Mouse (Mus musculus): ENCODE measurements around the gene Klrg2.
"Not testable (repeated sequence)": the region's sequence is repeated elsewhere in the genome, so short reads cannot be mapped to it uniquely, and the experiment has no call there.

The Klrg2 gene

GRCm38 (mm10) chr6:38636852-38637618 is at the start of gene Klrg2:
Gene Klrg2 (minus strand): TSS chr6:38637242.
- H3K27me3 ChIP-seq (ENCODE audit: control insufficient read depth, insufficient read depth, low read length, poor library complexity, severe bottlenecking) = no peaks in the 10 kb centered on the region; the same call in 1 of the 2 replicates
- DNase-seq (ENCODE audit: low read depth, low spot score) = peak; percentile 31
- no peaks in the 10 kb centered on the region for H3K36me3 ChIP-seq (ENCODE audit: control insufficient read depth, insufficient read depth, low read length, poor library complexity, severe bottlenecking)

- no peak for DNase-seq (ENCODE audit: low read depth, low spot score)
Measured at GRCm38 (mm10) chr6:38682532-38682931, 45.5 kb upstream of the Klrg2 start.

GRCm38 (mm10) chr6:38677629-38678028 is 40.6 kb upstream of the Klrg2 start:
- no peak for DNase-seq (ENCODE audit: low read depth, low spot score)
- Histone ChIP-seq H3K27me3 (ENCODE audit: control insufficient read depth, insufficient read depth, low read length, poor library complexity, severe bottlenecking) (no peaks in the 10 kb centered on the region), H3K36me3 (ENCODE audit: control insufficient read depth, insufficient read depth, low read length, poor library complexity, severe bottlenecking) (no peaks in the 10 kb centered on the region)

More at GRCm38 (mm10) chr6:38682532-38682931, 45.5 kb upstream of the Klrg2 start:
- Histone ChIP-seq H3K36me3 (ENCODE audit: control insufficient read depth, insufficient read depth, low read length, poor library complexity, severe bottlenecking) (no peaks in the 10 kb centered on the region), H3K27me3 (ENCODE audit: control insufficient read depth, insufficient read depth, low read length, poor library complexity, severe bottlenecking) (no peaks in the 10 kb centered on the region)

- DNase-seq (ENCODE audit: low read depth, low spot score) = no peak
- Histone ChIP-seq H3K27me3 (ENCODE audit: control insufficient read depth, insufficient read depth, low read length, poor library complexity, severe bottlenecking) (no peaks in the 10 kb centered on the region), H3K36me3 (ENCODE audit: control insufficient read depth, insufficient read depth, low read length, poor library complexity, severe bottlenecking) (no peaks in the 10 kb centered on the region)
Measured at GRCm38 (mm10) chr6:38676723-38677122, 39.7 kb upstream of the Klrg2 start.

GRCm38 (mm10) chr6:38676217-38676616 is 39.2 kb upstream of the Klrg2 start:
- H3K27me3 ChIP-seq (ENCODE audit: control insufficient read depth, insufficient read depth, low read length, poor library complexity, severe bottlenecking) = no peaks in the 10 kb centered on the region
- DNase-seq (ENCODE audit: low read depth, low spot score) = no peak
- H3K36me3 ChIP-seq (ENCODE audit: control insufficient read depth, insufficient read depth, low read length, poor library complexity, severe bottlenecking) = no peaks in the 10 kb centered on the region

- Histone ChIP-seq H3K27me3 (ENCODE audit: control insufficient read depth, insufficient read depth, low read length, poor library complexity, severe bottlenecking) (no peaks in the 10 kb centered on the region), H3K36me3 (ENCODE audit: control insufficient read depth, insufficient read depth, low read length, poor library complexity, severe bottlenecking) (no peaks in the 10 kb centered on the region)
- DNase-seq (ENCODE audit: low read depth, low spot score) = no peak
Measured at GRCm38 (mm10) chr6:38672011-38672410, 35.0 kb upstream of the Klrg2 start.

- no peaks in the 10 kb centered on the region for H3K36me3 ChIP-seq (ENCODE audit: control insufficient read depth, insufficient read depth, low read length, poor library complexity, severe bottlenecking)
- no peak for DNase-seq (ENCODE audit: low read depth, low spot score)
- H3K27me3 ChIP-seq (ENCODE audit: control insufficient read depth, insufficient read depth, low read length, poor library complexity, severe bottlenecking) = no peaks in the 10 kb centered on the region
Measured at GRCm38 (mm10) chr6:38671270-38671669, 34.2 kb upstream of the Klrg2 start.

- H3K27me3 ChIP-seq (ENCODE audit: control insufficient read depth, insufficient read depth, low read length, poor library complexity, severe bottlenecking); H3K36me3 ChIP-seq (ENCODE audit: control insufficient read depth, insufficient read depth, low read length, poor library complexity, severe bottlenecking); DNase-seq (ENCODE audit: low read depth, low spot score): not testable (repeated sequence)
Measured at GRCm38 (mm10) chr6:38670488-38670887, 33.4 kb upstream of the Klrg2 start.

GRCm38 (mm10) chr6:38669580-38669979 is 32.5 kb upstream of the Klrg2 start:
- no peaks in the 10 kb centered on the region for H3K27me3 ChIP-seq (ENCODE audit: control insufficient read depth, insufficient read depth, low read length, poor library complexity, severe bottlenecking)
- DNase-seq (ENCODE audit: low read depth, low spot score) = peak; percentile 56
- H3K36me3 ChIP-seq (ENCODE audit: control insufficient read depth, insufficient read depth, low read length, poor library complexity, severe bottlenecking) = no peaks in the 10 kb centered on the region

- no peak for DNase-seq (ENCODE audit: low read depth, low spot score)
- Histone ChIP-seq H3K36me3 (ENCODE audit: control insufficient read depth, insufficient read depth, low read length, poor library complexity, severe bottlenecking) (no peaks in the 10 kb centered on the region), H3K27me3 (ENCODE audit: control insufficient read depth, insufficient read depth, low read length, poor library complexity, severe bottlenecking) (no peaks in the 10 kb centered on the region)
Measured at GRCm38 (mm10) chr6:38662714-38663615, 25.9 kb upstream of the Klrg2 start, which contains the start of gene Clec2l. Gene Clec2l (plus strand): TSS chr6:38663069.

- no peak for DNase-seq (ENCODE audit: low read depth, low spot score)
Measured at GRCm38 (mm10) chr6:38661626-38662025, 24.6 kb upstream of the Klrg2 start.

GRCm38 (mm10) chr6:38650263-38650937 is 13.4 kb upstream of the Klrg2 start:
- Histone ChIP-seq H3K27me3 (ENCODE audit: control insufficient read depth, insufficient read depth, low read length, poor library complexity, severe bottlenecking) (no peaks in the 10 kb centered on the region), H3K36me3 (ENCODE audit: control insufficient read depth, insufficient read depth, low read length, poor library complexity, severe bottlenecking) (no peaks in the 10 kb centered on the region)
- DNase-seq (ENCODE audit: low read depth, low spot score) = peak; percentile 85

More at GRCm38 (mm10) chr6:38661626-38662025, 24.6 kb upstream of the Klrg2 start:
- Histone ChIP-seq H3K27me3 (ENCODE audit: control insufficient read depth, insufficient read depth, low read length, poor library complexity, severe bottlenecking) (no peaks in the 10 kb centered on the region), H3K36me3 (ENCODE audit: control insufficient read depth, insufficient read depth, low read length, poor library complexity, severe bottlenecking) (no peaks in the 10 kb centered on the region)

GRCm38 (mm10) chr6:38649545-38649944 is 12.5 kb upstream of the Klrg2 start:
- no peaks in the 10 kb centered on the region for H3K27me3 ChIP-seq (ENCODE audit: control insufficient read depth, insufficient read depth, low read length, poor library complexity, severe bottlenecking)
- H3K36me3 ChIP-seq (ENCODE audit: control insufficient read depth, insufficient read depth, low read length, poor library complexity, severe bottlenecking) = no peaks in the 10 kb centered on the region
- DNase-seq (ENCODE audit: low read depth, low spot score) = peak; percentile 65

- DNase-seq (ENCODE audit: low read depth, low spot score) = no peak
- Histone ChIP-seq H3K27me3 (ENCODE audit: control insufficient read depth, insufficient read depth, low read length, poor library complexity, severe bottlenecking) (no peaks in the 10 kb centered on the region; the same call in 1 of the 2 replicates), H3K36me3 (ENCODE audit: control insufficient read depth, insufficient read depth, low read length, poor library complexity, severe bottlenecking) (no peaks in the 10 kb centered on the region)
Measured at GRCm38 (mm10) chr6:38643039-38643438, 6.0 kb upstream of the Klrg2 start.
